Comparison of ENCODE assay signal across 8 mouse cellular contexts in the genomic region with DNA sequence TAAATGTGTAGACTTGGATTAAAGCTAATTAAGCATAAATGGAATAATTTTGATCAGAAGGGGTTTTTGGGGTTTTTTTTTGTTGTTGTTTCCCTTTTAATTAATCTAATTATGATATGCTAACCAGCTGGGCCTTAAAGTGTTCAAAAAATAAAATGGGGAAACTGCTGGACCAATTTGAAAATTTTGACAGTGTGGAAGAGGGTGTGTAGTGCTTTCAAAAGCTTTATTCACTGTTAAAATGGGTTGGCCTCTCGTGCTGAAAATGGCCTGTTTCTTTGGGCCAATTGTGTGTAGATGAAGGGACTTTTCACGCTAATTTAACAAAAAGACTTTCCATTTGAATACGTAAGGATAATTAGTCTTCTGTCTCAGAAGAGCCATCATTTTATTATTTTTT.
DNase-seq lines count a peak whose midpoint lies in the region; ATAC-seq and TF ChIP-seq lines count a peak whose summit lies in the region.

No protein-coding gene starts in this region.

- no peaks in the 10 kb centered on the region for H3K36me3 ChIP-seq in embryonic facial prominence, embryonic 13.5 days
- H3K36me3 ChIP-seq in limb, embryonic 10.5 days: no peaks in the 10 kb centered on the region
- no peaks in the 10 kb centered on the region for H3K36me3 ChIP-seq in neural tube, embryonic 15.5 days

- DNase-seq in layer of hippocampus, adult 2 months (ENCODE audit: low spot score in 2 of 2): no peak
- no peak for DNase-seq in layer of hippocampus, adult 9-10 months (ENCODE audit: low spot score)
- DNase-seq in limb, embryonic 10.5 days (ENCODE audit: low spot score): no peak
- DNase-seq in right cerebral cortex, postnatal 14 days: no peak
- DNase-seq in spleen, adult 12 weeks (ENCODE audit: low spot score): no peak
- no peak for DNase-seq in kidney, postnatal 10 days

- peak overlapping the region; percentile 92 for H3K4me3 ChIP-seq in layer of hippocampus, adult 2 months
- peak overlapping the region; percentile 56 for H3K4me3 ChIP-seq in embryonic facial prominence, embryonic 13.5 days
- peak overlapping the region; percentile 68 for H3K4me3 ChIP-seq in limb, embryonic 10.5 days
- H3K4me3 ChIP-seq in neural tube, embryonic 15.5 days (replicated peaks): peak overlapping the region; percentile 55

- H3K4me2 ChIP-seq in embryonic facial prominence, embryonic 13.5 days: peak overlapping the region; percentile 67
- peak overlapping the region; percentile 80 for H3K4me2 ChIP-seq in neural tube, embryonic 15.5 days

- no peaks in the 10 kb centered on the region for H3K27me3 ChIP-seq in embryonic facial prominence, embryonic 13.5 days
- no peaks in the 10 kb centered on the region for H3K27me3 ChIP-seq in limb, embryonic 10.5 days (ENCODE audit: low read depth, poor library complexity, severe bottlenecking)
- H3K27me3 ChIP-seq in neural tube, embryonic 15.5 days (replicated peaks): no peaks in the 10 kb centered on the region

- H3K27ac ChIP-seq in layer of hippocampus, adult 2 months: peak overlapping the region; percentile 97
- H3K27ac ChIP-seq in embryonic facial prominence, embryonic 13.5 days: no peak overlapping the region
- H3K27ac ChIP-seq in limb, embryonic 10.5 days: peak overlapping the region; percentile 94; the same call in 1 of the 2 replicates
- peak overlapping the region; percentile 90; the same call in 1 of the 2 replicates for H3K27ac ChIP-seq in neural tube, embryonic 15.5 days (replicated peaks)

- WGBS in embryonic facial prominence, embryonic 13.5 days: 7% methylated on average over 3 of the region's 3 CpGs
- 29% methylated on average over 3 of the region's 3 CpGs for WGBS in limb, embryonic 10.5 days
- 4% methylated on average over 3 of the region's 3 CpGs for WGBS in neural tube, embryonic 15.5 days

- H3K9ac ChIP-seq in embryonic facial prominence, embryonic 13.5 days: no peak overlapping the region
- peak overlapping the region; percentile 67; the same call in 1 of the 2 replicates for H3K9ac ChIP-seq in neural tube, embryonic 15.5 days (replicated peaks)

- ATAC-seq in embryonic facial prominence, embryonic 13.5 days (ENCODE audit: insufficient number of reproducible peaks, insufficient read depth, low FRiP score, low TSS enrichment, low read depth): no peak
- ATAC-seq in neural tube, embryonic 15.5 days (ENCODE audit: low FRiP score): no peak

- H3K4me1 ChIP-seq in embryonic facial prominence, embryonic 13.5 days: peaks cover 43% of the 10 kb centered on the region
- H3K4me1 ChIP-seq in limb, embryonic 10.5 days: peaks cover 27% of the 10 kb centered on the region
- peaks cover 55% of the 10 kb centered on the region for H3K4me1 ChIP-seq in neural tube, embryonic 15.5 days

- no peak for TF ChIP-seq CTCF in layer of hippocampus, adult 2 months (conservative IDR thresholded peaks at IDR 0.05)

- no peaks in the 10 kb centered on the region for H3K9me3 ChIP-seq in embryonic facial prominence, embryonic 13.5 days
- no peaks in the 10 kb centered on the region for H3K9me3 ChIP-seq in limb, embryonic 10.5 days (replicated peaks)
- no peaks in the 10 kb centered on the region for H3K9me3 ChIP-seq in neural tube, embryonic 15.5 days (replicated peaks)
